Mouse (Mus musculus): Measurements from ENCODE around the gene Kif17.

Kif17 gene

DNA sequence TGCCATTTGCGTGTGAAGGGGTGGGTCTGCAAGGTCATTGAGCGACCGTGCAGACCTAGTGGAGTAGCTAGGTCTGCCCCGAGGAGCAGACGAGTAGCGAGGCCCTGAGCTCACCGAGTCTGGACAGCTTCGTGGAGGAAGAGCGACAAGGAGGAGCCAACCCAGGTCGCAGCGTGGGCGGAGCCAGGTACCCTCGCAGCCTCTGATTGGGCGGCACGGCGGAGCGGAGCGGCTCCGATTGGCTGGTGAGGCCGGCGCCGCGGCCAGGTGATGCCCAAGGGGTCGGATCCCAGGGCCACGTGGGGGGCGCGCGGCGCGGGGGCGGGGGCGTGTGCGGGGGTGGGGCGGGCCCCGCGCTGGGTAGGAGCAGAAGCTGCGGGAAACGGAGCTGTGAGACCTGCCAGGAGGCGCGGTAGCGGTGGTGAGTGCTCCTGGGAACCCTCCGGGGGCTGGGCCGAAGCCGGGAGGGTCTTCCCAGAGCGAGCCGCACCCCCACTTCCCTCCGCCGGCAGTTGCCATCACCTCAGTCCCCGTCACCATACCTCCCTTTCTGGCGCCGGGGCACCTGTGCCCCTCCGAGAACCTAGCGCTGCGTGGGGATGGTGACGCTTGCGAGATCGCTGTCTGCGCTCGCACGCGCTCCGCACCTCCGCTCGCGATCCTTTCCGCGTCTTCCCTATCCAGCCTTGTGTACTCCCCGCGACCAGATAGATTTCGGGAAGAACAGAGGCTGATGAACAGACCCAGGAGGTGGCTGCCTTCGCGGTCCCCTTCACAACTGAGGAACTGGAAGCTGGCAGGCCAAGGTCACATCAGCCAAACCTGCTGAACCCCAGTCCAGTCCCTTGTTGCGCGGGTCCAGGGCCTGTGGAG lies at the start of gene Kif17, which contains the start of gene Sh2d5:
Gene Kif17 (plus strand): TSS at position 348 of the 873 bp plus-strand sequence.
Gene Sh2d5 (plus strand): TSS at position 316 of the 873 bp plus-strand sequence.
- DNase-seq, result peak; percentile 77 to 85

GRCm38 (mm10) chr4:138200769-138201168 lies 49.5 kb upstream of the Kif17 start:
- no peak for DNase-seq

DNA sequence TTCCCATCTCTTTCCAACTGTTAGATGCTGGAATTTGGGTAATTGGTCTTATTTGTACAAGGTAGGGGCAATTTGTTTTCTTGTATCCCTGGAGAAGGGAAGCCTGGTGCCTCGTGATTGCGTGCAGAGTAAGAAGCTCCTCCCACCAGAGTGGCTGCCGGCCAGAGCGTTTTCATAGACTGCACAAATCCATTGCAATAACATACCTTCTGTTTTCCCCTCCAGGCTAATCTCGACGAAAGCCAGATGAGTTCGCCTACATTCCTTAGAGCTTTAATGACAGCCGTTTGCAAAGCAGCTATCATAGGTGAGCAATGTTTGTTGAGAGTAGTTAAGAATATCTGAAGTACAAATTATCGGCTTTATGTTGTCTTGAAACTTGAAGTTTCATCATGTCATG lies 48.5 kb upstream of the Kif17 start:
- no peak for DNase-seq

DNA sequence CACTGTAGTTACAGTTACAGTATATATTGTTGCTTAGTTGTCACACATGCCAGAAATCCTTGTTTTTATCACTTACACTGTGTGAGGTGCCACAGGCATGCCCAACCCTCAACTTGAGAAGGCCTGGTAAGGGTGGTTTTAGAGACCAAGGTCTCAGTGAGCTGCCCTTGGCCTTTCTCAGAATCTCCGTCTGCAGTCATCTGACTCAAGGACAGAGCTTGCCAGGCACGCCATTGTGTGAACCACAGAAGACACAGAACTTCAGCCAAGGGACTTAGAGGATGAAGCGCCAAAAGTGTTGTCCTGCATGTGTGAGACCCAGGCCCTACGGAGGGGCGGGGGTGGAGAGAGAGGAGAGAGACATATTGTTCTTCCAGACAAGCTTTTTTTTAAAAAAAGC lies 40.1 kb upstream of the Kif17 start:
- no peak for DNase-seq

DNA sequence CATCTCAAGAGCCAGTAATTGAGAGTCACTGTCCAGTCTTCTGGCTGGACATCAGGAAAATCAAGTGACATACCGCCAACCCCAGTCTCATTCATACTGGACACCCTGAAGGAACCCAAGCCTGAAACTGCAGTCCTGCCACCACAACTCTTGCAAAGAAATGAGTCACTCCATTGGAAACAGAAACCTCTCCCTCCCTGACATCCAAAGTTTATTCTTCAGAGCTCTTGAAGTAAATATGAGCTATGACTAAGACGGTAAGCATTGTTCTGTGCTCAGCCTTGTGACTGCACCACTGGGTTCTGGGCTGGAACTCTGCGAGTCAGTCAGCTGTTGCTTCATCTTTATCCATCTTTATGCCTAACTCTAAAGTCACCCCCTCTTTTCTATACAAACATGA lies 36.4 kb upstream of the Kif17 start:
- DNase-seq, result no peak

DNA sequence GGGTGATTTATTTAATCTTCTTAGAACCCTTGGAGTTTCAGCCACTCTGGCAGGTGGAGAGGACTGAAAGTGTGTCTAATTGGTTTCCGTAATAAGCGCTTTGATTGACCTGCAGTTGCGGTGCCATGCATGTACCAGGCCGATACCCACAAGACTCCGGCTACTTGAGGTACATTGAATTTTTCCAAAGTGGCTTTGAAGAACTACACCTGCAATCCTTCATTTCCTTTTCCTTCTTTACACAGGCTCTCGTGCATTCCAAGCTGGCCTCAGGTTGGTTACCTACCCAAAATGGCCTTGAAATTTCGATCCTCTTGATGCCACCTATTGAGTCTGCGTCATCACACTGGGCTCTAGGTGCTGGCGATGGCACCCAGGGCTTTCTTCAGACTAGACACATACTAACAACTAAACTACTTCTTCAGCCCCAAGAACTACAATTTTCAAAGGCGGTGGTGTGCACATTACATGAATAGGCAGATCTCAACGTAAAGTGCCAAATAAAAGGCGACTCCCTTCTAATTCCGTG lies 34.5 kb upstream of the Kif17 start:
- DNase-seq, result no peak

DNA sequence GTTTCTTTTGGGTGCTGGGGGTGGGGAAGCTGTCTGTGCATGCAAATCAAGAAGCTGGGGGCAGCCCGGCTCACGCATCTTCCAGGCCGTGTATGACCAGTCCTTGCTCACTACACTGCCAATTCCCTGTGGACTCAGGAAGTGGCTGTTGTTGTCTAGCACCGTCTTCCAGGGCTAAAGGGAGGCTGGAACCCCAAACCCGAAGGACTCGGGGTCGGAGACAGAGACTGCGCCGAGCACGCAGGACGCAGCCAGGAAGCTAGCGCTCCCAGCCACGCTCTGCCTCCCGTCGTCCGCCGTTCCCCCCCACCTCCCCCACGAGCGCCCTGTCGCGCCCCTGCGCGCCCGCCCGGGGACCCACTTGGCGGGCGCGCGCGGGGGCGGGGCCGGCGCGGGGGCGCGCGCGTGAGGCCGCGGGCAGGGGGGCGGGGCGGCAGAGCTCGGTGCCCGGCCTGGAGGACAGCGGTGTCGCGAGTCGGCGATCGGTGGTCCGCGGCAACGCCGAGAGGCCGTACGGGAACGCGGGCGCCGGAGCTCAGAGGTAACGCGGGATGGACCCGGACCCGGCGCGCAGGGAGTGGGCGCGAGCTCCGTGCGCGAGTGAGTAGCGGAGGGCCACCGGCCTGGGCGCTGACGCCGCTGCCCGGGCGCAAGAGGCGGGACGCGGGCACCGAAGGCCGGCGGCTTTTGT lies 33.9 kb upstream of the Kif17 start, which contains the start of gene Hp1bp3:
Gene Hp1bp3 (plus strand): TSS at position 97 of the 691 bp plus-strand sequence.
- DNase-seq, result peak; percentile 67 to 76

DNA sequence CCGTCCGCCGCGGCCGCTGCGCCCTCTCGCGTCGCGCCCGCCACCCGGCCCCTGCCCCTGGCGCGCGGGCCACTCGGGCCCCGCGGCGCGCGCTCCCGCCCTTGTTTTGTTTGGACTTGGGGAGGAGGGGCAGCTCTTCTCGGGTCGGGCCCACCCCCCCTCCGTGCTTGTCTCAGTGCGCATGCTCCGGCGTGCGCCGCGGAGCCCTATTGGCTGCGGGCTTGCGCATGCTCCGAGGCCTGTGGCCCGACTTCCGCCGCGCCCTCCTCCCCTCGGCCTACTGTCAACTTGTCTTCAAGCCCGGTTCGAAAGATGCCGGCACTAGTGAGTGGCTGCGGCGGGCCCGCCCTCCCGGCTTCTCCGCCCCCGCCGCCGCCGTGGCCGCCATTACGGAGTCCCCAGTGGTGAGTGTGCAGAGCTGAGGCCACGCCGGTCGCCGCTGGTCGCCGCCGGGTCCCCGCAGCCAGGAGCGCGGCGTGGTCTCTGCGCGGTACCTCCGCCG lies 33.3 kb upstream of the Kif17 start:
- DNase-seq, result peak; percentile 96

DNA sequence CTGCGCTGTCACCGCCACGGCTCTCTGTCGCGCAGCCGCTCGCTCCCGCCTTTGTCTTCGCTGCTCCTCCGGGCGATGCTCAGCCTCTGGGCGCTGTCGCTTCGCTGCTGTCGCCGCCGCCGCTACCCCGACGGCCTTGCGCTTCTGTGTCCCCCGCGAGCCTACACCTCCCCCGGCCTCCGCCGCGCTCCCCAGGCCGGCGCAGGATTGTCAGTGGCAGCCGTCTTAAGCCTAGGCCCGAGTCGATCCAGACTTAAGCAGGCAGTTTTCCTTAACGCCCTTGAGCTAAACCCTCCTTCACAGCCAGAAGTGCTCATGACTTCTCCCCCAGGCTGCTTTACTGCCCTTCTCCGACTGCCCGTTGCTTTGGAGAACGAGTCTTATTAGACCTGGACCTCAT lies 32.8 kb upstream of the Kif17 start:
- DNase-seq, result peak in 1 of 2 experiments; percentile 47

- no peak for DNase-seq
Measured at GRCm38 (mm10) chr4:138217951-138218685, 32.1 kb upstream of the Kif17 start.

DNA sequence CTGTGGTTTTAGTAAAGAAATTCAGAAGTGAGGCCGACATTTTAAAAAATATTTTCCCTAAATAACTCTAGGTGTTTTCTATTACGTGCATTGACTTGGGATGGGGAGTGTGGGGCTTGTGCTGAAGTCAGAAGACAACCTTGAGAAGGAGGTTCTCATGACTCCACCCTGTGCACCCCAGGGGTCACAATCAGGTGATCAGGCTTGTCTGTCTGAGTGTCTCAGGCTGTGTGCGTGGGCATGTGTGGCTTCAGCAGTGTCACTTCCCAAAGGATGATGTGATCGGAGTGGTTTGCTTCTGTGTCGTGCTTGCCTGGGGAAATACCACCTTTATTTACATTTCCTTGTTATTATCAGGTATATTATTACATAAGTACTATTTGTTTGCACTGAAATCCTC lies 30.9 kb upstream of the Kif17 start:
- DNase-seq, result no peak

GRCm38 (mm10) chr4:138220761-138221160 lies 29.5 kb upstream of the Kif17 start:
- DNase-seq, result no peak

- DNase-seq, result no peak
Measured at GRCm38 (mm10) chr4:138221406-138221805, 28.8 kb upstream of the Kif17 start.

- DNase-seq, result peak; percentile 16 to 46
Measured at GRCm38 (mm10) chr4:138222396-138222795, 27.8 kb upstream of the Kif17 start.

DNA sequence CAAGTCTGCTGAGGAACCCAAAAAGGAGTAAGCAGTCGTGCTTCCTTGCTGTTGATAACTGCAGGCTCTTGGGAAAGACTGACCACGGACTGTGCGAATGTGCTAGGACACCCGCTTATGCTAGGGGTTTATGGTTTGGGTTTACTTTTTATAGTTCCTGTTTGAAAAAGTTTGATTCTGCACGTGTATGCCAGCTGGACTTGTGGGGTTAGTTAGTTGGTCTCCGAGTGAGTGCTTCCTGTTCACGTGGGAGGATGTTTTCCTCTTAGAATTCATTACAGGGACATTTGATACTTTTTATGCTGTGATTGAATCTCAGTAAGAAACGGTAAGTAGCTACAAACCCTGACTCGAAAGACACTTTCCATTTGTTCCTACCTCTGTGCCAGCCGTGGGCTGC lies 26.6 kb upstream of the Kif17 start:
- DNase-seq, result no peak

- DNase-seq, result no peak
Measured at GRCm38 (mm10) chr4:138246756-138247665, 3.2 kb upstream of the Kif17 start.

GRCm38 (mm10) chr4:138251819-138252218 lies 1.6 kb downstream of the Kif17 start:
- peak in 1 of 2 experiments; percentile 34 for DNase-seq

DNA sequence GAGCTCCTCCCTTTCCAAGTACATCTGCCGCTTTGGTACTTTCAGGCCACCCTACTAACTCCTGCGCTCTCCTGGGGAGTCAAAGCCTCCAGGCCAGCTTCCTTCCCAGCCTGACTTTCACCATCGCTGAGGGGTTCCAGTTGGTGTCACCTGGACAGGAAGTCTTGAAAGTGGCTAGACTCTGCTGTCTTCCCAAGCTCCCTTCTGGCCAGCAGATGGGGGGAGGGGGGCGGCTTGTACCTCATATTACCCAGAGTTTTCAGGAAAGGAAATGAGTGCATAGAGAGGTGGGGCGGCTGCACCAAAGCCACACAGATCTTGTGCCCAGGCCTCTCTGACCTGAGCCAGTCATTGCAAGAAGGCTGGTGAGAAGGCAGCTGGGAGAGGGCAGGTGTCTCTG lies 2.0 kb downstream of the Kif17 start:
- no peak for DNase-seq

DNA sequence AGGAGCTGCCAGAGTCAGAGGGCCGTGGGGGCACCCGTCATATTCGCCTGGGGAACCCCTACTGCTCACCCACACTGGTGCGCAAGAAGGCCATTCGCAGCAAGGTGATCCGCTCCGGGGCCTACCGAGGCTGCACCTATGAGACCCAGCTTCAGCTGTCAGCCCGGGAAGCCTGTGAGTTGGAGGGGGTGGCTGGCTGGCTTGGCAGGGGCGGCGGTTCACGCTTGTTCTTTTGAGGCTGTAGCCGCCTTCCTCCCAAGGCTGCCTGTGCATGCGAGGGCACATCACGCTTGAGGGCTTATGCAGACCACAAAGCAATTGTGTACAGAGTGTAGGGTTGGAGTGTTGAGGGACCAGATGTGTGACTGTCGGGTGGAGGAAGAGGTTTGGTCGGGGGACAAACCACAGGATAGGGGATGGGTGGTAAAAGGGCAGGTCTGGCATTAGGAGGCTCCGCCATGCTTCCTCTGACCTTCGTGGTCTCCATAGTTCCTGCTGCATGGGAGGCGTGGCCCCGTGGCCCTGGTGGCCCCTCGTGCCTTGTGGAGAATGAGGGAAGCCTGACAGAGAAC lies 7.0 kb downstream of the Kif17 start:
- DNase-seq, result no peak

DNA sequence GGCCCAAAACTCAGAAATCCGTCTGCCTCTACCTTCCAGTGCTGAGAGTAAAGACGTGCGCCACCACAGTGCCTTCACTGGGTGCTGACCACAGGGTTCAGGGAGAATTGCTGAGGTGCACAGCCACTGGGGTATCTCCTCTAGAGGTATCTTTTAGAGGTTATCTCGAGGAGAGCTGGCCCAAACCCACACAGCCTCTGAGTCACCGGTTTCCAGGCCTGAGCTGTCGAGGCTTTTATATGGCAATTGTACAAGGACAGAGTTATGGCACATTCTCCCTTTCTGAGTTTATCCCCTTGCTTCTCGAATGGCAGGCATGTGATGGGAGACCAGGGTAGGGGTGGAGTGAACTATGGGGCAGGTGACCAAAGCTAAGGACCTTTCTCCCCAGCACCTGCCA lies 8.4 kb downstream of the Kif17 start:
- DNase-seq, result no peak

DNA sequence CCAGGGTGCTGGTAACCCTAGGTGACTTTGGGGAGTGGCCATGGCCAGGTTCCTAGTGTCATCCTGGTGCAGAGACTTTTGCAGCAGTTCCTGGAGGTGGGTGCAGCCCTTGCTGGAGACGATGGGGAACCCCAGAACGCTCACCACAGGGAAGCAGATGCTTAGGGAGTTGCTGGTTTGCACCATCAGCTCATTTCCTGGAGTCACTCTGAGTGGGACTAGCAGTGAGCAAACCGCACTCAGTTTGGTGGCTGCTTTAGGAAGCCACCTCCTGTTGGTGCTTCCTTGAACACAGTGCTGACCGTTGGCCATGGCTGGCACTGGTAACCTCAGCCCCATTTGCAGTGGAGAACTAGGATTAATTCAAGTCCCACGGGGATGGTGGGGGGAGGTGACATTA lies 9.2 kb downstream of the Kif17 start:
- DNase-seq, result no peak

Measured in thymus, adult 18-20 months (tissue).